Mouse (Mus musculus) ovary, postnatal 10 days (tissue): ENCODE results near the gene March5.
"Not testable (repeated sequence)": the region's sequence is repeated elsewhere in the genome, so short reads cannot be mapped to it uniquely, and the experiment has no call there.

Experiments
- DNase-seq: peaks from one replicate; pipeline ENCODE4 v3.0.0; 2022; ENCODE audit warnings: low spot score

March5 gene

DNA sequence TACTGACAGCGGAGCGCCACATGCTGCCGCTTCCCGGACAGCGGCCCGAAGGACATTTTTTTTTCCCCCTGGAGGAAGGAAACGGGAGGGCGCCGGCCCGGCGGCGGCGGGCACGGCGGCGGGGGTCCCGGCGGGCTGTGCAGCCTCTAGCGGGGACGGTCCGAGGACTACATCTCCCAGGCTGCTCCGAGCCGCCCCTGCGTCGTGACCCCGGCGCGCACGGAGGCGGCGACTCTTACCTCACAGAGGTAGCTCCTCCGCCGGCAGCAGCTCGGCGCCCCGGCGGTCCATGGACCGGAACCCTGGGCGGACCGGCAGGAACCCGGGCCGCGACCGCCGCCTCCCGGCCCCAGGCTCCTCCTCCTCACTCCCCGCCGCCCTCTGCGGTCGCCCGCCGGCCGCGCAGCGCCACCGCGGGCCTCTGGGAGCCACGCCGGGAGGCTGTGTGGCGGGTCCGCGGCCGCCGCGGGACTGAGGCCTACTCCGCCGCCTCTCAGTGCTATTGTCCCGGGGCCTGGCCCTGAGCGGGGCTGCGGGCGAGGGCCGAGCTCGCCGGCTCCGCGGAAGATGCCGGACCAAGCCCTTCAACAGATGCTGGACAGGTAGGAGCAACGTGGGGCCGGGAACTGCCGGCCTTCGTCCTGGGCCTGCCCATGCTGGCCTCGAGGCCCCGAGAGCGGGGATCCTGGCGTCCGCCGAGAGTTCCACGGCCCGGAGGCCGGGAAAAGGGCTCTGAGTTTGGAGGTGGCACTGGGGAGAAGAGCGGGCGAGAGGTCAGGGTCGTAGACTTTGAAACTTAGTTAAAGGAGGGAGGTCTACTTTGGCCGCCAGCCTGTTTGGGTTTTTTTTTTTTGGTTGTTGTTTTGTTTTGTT, at the start of gene March5:
Gene March5, plus strand, starts transcription at position 241 of the 873 bp plus-strand sequence.
- peak; percentile 78 for DNase-seq

DNA sequence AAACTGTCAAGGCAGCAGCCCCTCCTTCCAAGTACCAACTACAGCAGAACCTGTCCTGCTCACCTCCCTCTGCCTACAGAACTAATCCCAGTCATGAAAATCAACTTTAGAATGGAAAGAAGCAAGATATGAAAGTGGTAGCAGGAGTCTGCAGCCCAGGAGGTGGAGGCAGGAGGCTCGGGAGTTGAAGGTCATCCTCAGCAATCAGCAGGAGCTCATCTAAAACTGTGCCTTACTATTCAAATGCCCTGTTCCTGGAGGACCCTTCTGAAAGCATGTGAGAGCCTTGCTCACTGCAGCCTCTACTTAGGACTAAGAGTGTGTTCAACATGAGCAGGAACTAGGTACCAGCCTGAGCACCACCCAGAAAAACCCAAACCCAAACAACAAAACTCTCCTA, 35.2 kb upstream of the March5 start:
- DNase-seq, result no peak

DNA sequence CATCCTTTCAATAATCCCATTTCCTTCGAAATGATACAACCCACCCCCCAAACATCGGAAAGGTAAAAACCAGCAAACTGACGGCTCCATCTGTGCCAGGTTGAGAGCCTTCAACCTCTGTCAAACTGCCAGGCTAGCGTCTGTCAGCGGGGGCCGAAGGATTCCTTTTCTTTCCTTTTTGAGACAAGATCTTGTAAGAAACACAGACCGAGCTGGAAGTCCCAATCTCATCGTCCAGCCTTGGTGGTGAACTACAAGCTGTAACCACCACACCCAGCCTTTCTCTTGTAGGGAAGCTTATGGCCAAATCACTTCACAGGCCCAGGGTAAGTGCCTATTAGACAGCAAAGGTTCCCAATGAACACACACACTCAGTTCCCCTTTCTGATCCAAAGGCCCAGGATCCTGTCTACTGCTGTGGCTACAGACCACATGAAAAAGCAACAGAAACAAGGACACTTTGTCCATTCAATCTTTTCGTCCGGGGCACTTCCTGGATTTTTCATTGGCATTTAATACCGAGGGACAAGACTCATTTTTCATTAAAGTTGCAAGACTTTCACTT, 34.7 kb upstream of the March5 start:
- DNase-seq, result no peak

DNA sequence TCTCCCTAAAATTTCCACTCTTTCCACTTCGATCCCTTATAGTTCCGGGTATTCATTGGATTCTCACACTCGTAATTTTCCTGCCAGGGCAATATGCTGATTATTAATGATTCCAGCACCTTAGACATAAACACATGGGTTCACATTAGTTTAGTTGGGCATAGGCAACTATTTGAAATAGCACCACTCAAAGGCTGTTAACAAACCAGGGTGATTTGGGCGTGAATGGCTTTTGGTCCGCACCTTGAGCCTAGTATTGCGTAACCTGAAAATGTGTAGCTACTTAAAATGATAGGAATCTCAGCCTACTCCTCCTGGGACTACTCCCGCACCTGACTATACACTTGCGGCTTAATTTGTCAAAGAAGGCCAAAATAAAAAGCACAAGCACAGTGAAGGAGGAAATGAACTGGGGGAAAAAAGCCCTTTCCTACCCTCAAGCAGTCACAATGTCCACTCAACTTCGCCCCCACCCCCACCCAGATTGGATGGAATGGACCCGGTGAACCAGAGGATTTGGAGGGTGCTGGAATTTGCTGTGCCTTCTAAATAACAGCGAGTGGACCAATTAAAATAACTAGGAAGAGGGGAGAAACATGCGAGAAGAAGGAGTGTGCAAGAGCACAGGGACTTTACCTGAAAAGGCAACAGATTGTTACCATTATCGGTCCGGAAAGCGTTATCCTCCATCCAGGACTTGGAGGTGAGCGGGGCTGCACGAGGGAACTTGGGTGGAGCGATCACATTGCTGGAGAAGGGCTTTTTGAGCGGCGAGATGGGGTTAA, 33.8 kb upstream of the March5 start:
- DNase-seq, result no peak

DNA sequence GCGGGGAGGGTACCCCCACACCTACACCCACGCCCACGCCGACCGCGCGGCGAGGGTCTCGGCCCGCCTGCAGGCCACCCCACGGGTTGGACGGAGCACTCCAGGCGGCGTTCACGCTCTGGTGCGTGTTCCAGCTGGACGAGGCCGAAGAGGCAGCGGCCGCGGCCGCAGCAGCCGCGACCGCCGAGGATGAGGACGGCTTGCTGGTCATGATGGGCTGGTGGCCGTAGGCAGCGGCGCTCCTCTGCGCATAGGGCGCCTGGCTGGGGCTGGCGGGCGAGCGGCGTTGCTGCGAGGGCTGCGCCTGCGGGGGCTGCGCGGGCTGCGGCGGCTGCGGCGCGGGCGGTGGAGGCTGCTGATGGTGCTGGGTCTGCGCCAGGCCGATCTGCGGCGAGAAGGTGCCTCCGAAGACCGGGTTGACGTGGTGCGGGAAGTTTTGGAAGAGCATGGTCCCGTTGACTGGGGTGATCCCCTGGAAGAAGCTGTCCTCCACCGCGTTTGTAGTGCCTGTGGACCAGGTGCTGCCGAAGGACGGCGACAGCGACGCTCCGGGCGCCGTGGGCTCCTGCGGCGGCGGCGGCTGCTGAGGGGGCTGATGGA, 33.1 kb upstream of the March5 start:
- DNase-seq, result peak; percentile 52

DNA sequence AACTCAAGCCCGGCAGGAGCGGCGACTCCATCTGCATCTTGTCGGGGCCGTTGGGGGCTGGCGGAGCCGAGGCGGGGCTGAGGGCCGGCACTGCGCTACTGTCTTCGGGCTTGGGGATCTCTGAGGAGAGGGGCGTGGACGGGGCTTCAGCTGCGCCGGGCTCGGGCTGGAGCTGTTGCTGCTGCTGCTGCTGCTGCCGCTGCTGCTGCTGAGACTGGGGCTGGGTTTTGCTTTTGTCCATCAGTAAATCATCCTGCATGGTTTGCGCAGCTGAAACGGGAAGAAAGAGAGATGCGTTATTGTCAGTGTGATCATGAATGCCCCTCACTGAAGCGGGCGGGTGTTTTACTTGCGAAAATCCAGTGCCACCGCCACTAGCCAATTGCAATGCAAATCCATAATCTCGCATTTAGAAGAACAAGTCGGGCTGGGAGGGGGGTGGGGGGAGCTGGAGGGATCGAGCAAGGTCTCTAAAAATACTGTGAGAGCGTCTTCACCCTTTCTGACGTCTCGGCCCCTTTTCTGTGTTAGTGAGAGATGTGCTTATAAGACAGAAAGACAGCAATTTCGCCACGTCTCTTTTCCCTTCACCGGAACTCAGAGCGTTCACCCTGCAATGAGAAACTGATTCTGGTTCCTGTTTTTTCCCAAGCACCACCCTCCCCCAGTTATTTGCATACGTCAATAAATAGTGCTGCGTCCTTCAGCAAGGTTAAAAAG, 32.5 kb upstream of the March5 start:
- peak; percentile 35 for DNase-seq

DNA sequence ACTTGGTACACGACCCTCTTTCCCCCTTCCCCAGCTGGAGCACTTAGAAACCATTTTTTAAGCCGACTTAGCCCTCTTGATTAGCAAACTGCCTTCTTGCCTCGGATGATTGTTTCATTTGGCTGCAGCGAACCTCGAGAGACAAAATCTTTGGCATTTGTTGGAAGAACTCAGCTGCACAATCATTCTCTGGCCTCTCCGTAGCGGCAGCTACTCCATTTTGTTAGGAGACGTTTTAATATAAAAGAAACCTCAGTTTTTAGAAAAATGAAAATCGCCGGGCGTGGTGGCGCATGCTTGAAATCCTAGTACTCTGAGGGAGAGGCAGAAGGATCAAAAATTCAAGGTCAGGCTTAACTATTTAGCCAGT, 31.9 kb upstream of the March5 start:
- peak; percentile 21 for DNase-seq

DNA sequence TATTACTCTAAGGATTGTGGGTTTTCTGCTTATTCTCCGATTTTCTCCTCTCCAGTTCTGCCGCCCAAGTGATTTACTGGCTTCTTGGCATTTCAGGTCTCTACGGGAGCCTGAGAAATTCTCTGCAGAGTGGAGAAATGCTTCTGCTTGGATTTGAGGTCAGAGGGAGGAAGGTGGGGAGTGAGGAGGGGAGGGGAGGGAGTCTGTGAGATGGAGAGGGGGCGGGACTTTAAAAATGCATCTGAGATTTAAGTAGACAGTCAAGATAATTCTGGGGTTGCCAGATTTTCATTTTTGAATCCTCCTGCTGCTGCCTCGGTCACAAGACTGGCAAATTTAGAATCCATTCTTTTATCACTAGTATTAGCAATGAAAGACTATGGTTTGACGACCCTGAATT, 31.4 kb upstream of the March5 start:
- no peak for DNase-seq

DNA sequence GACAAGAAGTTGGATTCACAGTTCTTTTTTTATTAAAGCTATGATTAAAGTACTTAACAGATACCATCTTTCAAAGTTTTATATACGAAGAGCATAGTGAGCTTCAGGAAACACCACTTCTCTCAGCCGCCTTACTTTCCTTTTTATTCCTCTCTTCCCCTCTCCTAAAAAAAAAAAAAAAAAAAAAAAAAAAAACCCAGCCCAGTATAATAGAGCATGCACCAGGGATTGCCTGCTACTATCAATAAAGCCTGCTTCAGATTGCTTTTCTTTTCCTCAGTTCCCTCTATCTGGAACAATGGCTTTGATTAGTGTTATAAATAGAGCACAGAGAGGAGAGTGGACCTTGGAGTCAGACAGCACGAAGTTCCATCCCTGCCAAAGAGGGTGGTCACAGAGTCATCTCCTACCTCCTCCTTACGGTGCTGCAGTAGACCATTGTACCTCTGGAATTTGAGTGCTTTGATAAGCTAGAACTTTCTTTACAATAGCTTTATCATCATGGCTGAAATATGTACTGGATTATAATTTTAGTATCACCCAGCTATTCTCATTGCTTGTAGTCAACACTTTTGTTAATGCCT, 30.4 kb upstream of the March5 start:
- no peak for DNase-seq

- no peak for DNase-seq
Observed at GRCm38 (mm10) chr19:37177819-37178708, 29.3 kb upstream of the March5 start.

DNA sequence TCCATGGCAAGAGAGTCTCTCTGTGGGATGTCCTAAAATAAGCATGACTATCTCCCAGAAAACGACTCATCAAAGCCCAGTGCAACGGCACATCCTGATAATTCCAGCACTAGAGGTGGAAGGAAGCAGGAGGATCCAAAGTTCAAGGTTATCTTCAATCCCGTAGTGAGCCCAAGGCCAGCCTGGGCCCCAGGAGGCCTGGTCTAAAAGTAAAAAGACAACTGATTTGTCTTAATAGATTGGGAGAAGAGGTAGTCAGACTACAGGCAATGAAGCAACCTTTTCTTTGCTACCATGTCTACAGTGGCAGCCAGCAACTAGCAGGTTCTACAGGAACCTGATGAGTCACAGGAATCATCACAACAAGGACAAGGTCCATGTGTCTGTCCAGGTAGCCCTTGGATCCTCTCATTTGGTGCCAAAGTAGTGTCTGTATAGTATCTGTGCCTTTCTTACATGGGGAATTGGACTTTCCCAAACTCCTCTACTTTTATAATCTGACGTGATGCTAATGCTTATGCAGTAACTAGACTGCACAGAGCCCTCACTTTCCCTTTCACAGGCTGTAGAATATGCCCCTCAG, 18.9 kb upstream of the March5 start:
- no peak for DNase-seq

- DNase-seq, result no peak
Observed at GRCm38 (mm10) chr19:37192475-37193058, 14.8 kb upstream of the March5 start.

- DNase-seq, result no peak
Observed at GRCm38 (mm10) chr19:37198165-37198880, 9.0 kb upstream of the March5 start.

GRCm38 (mm10) chr19:37199889-37200288, 7.5 kb upstream of the March5 start:
- no peak for DNase-seq

- DNase-seq, result no peak
Observed at GRCm38 (mm10) chr19:37203371-37203770, 4.0 kb upstream of the March5 start.

DNA sequence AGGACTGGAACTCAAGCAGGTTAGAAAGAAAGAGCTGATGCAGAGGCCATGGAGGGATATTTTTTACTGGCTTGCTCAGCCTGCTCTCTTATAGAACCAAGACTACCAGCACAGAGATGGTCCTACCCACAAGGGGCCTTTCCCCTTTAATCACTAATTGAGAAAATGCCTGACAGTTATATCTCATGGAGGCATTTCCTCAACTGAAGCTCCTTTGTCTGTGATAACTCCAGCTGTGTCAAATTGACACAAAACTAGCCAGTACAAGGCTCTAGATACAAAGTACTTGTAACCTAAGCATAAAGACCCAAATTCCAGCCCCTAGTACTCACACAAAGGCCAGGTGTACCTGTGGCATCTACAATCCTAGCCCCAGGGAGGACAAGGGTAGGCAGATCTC, 2.2 kb upstream of the March5 start:
- DNase-seq, result not testable (repeated sequence)

DNA sequence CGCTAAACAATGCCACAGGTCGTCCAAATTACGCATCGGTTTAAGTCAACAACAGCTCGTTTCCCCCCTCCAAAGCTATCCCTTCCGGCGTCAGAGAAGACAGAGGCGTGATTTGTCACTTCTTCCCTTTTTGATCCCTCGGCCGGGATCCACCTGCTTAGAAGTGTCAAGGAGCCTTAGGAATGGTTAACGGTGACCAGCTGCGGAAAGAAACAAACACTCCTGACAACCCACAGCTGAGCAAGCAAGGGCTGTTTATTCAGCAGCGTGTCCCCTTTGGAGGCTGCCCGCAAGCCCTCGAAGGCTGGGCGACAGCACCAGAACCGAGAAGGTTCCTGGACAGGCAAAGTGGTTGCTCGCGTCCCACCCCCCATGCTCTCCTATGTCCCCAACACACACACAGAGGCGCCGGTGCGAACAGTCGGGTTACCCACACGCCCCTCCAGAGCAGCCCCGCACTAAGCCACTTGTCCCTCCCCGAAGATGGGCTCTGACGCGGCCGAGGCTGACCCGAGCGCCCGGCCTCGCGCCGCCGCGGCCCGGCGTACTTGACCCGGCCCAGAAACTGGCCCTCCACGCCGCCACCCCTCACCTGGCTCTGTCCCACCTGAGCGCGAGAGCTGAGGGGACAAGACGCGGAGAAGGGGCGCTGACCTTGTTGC, 571 bp upstream of the March5 start:
- DNase-seq, result no peak

GRCm38 (mm10) chr19:37208176-37208755, 923 bp downstream of the March5 start, which contains the start of gene Cpeb3:
TSS of gene Cpeb3 (minus strand) at chr19:37208601.
- peak; percentile 12 for DNase-seq
